Mouse (Mus musculus) bone marrow, adult 2 months (tissue): Measurements from ENCODE around the gene Atp1a2. TPM values are rescaled to one million over a fixed set of nuclear protein-coding genes. Genes with fewer than 3 reads are reported as not detected.

Experiments
- H3K27ac ChIP-seq: fragments of 200-500 bp; 2 replicates; pipeline ENCODE4 v1.5.1; 2012; ENCODE audit warnings: low read depth, mild to moderate bottlenecking, control low read depth, inconsistent platforms, low read length; ENCODE audit not compliant: control insufficient read depth, poor library complexity, insufficient read depth
- H3K4me1 ChIP-seq: fragments of 200-500 bp; 2 replicates; pipeline ENCODE4 v1.6.1; 2011; ENCODE audit warnings: low read length; ENCODE audit not compliant: control insufficient read depth, insufficient read depth
- H3K4me3 ChIP-seq: fragments of 200-500 bp; replicated peaks from 2 replicates; pipeline ENCODE3; 2011; ENCODE audit warnings: mild to moderate bottlenecking, low read depth, low read length, control low read depth; ENCODE audit not compliant: control insufficient read depth
- CTCF ChIP-seq: fragments of 200-500 bp; IDR thresholded peaks from 2 replicates; pipeline ENCODE4 v1.5.1; 2011; ENCODE audit warnings: low read length, control low read depth; ENCODE audit not compliant: control insufficient read depth, insufficient read depth
- POLR2A ChIP-seq: fragments of 200-500 bp; IDR thresholded peaks from 2 replicates; pipeline ENCODE4 v1.6.1; 2011; ENCODE audit warnings: low read depth, mild to moderate bottlenecking, control low read depth, low read length, borderline replicate concordance; ENCODE audit not compliant: control insufficient read depth
- WGBS: fragments of 180-500 bp; shearing (Covaris S2); methylation state at CpG from one replicate; pipeline ENCODE4 v1.1.7; 2018; 5-methylcytosine and 5-hydroxymethylcytosine counted together
- polyA plus RNA-seq: library from polyadenylated mRNA; stranded (reverse); fragments of >200 nt; gene quantifications from 2 replicates; pipeline ENCODE4 v1.2.4, GENCODE M21; 2011; ENCODE audit warnings: low replicate concordance; ENCODE audit not compliant: missing spikeins, insufficient read depth, insufficient read length

The Atp1a2 gene
- 2.9 and 5.7 TPM in 2 replicates for polyA plus RNA-seq

- Histone ChIP-seq H3K4me3 (no peak within 1 kb of the TSS), H3K4me1 (no peaks in the 10 kb centered on the region; the same call in 1 of the 2 replicates), H3K27ac (no peak within 1 kb of the TSS)
- WGBS, result 59% methylated on average over 16 of the region's 16 CpGs
- TF ChIP-seq POLR2A (no peak), CTCF (no peak)
Observed at GRCm38 (mm10) chr1:172297611-172298537, at the start of gene Atp1a2. Gene Atp1a2 (minus strand): TSS chr1:172298064.

- WGBS, result 68% methylated on average over 12 of the region's 12 CpGs
- Histone ChIP-seq H3K27ac (no peak overlapping the region), H3K4me1 (peaks cover 4% of the 10 kb centered on the region; the same call in 1 of the 2 replicates), H3K4me3 (no peak overlapping the region)
- TF ChIP-seq CTCF (no peak), POLR2A (no peak)
Observed at GRCm38 (mm10) chr1:172347382-172347781, 49.5 kb upstream of the Atp1a2 start.

- WGBS, result 76% methylated on average over 10 of the region's 10 CpGs
- TF ChIP-seq CTCF, result no peak
- no peak for TF ChIP-seq POLR2A
- Histone ChIP-seq H3K4me1 (peaks cover 4% of the 10 kb centered on the region; the same call in 1 of the 2 replicates), H3K27ac (no peak overlapping the region), H3K4me3 (no peak overlapping the region)
Observed at GRCm38 (mm10) chr1:172346707-172347106, 48.8 kb upstream of the Atp1a2 start.

- Histone ChIP-seq H3K4me3 (no peak overlapping the region), H3K27ac (no peak overlapping the region), H3K4me1 (peaks cover 3% of the 10 kb centered on the region; the same call in 1 of the 2 replicates)
- TF ChIP-seq POLR2A, result no peak
- TF ChIP-seq CTCF, result no peak
- 79% methylated on average over 7 of the region's 7 CpGs for WGBS
Observed at GRCm38 (mm10) chr1:172344820-172345219, 47.0 kb upstream of the Atp1a2 start.

GRCm38 (mm10) chr1:172343914-172344313 lies 46.0 kb upstream of the Atp1a2 start:
- 64% methylated on average over 3 of the region's 3 CpGs for WGBS
- TF ChIP-seq CTCF (no peak), POLR2A (no peak)
- Histone ChIP-seq H3K27ac (no peak overlapping the region), H3K4me3 (no peak overlapping the region), H3K4me1 (peaks cover 3% of the 10 kb centered on the region; the same call in 1 of the 2 replicates)

- H3K27ac ChIP-seq, result no peak overlapping the region
- H3K4me3 ChIP-seq, result no peak overlapping the region
- WGBS, result 67% methylated on average over 3 of the region's 3 CpGs
- TF ChIP-seq CTCF, result no peak
- TF ChIP-seq POLR2A, result no peak
- peaks cover 1% of the 10 kb centered on the region; the same call in 1 of the 2 replicates for H3K4me1 ChIP-seq
Observed at GRCm38 (mm10) chr1:172342729-172343128, 44.9 kb upstream of the Atp1a2 start.

GRCm38 (mm10) chr1:172341386-172341785 lies 43.5 kb upstream of the Atp1a2 start:
- Histone ChIP-seq H3K27ac (no peak overlapping the region), H3K4me1 (no peaks in the 10 kb centered on the region; the same call in 1 of the 2 replicates), H3K4me3 (peak overlapping the region; percentile 4)
- TF ChIP-seq POLR2A (no peak), CTCF (no peak)
- 24% methylated on average over 10 of the region's 10 CpGs for WGBS

GRCm38 (mm10) chr1:172340729-172341321 lies 43.0 kb upstream of the Atp1a2 start, which contains the start of gene Kcnj10:
Gene Kcnj10 (plus strand): TSS chr1:172341210.
- no peaks in the 10 kb centered on the region; the same call in 1 of the 2 replicates for H3K4me1 ChIP-seq
- peak within 1 kb of the TSS; percentile 39 for H3K4me3 ChIP-seq
- H3K27ac ChIP-seq, result no peak within 1 kb of the TSS
- 3% methylated on average over 38 of the region's 38 CpGs for WGBS
- no peak for TF ChIP-seq POLR2A
- TF ChIP-seq CTCF, result no peak
